Mouse (Mus musculus) heart, postnatal 0 days (tissue): ENCODE measurements around the gene Ppm1f.

Source experiments
- CTCF ChIP-seq: IDR thresholded peaks from 2 replicates; pipeline ENCODE4 v1.5.1; 2016; ENCODE audit warnings: antibody characterized with exemption, control low read depth, low read depth
- EP300 ChIP-seq: IDR thresholded peaks from 2 replicates; pipeline ENCODE4 v1.6.1; 2016; ENCODE audit warnings: antibody characterized with exemption, low read depth

GRCm38 (mm10) chr16:16892366-16892765 is 3.9 kb upstream of the Ppm1f start:
- TF ChIP-seq EP300 (no peak), CTCF (no peak)
